Mouse (Mus musculus): ENCODE data around the gene Trim38.
A peak's percentile ranks its signal among the peaks of the same experiment; 100 is the strongest.
"Not testable (repeated sequence)": the region's sequence is repeated elsewhere in the genome, so short reads cannot be mapped to it uniquely, and the experiment has no call there.

Trim38 gene

DNA sequence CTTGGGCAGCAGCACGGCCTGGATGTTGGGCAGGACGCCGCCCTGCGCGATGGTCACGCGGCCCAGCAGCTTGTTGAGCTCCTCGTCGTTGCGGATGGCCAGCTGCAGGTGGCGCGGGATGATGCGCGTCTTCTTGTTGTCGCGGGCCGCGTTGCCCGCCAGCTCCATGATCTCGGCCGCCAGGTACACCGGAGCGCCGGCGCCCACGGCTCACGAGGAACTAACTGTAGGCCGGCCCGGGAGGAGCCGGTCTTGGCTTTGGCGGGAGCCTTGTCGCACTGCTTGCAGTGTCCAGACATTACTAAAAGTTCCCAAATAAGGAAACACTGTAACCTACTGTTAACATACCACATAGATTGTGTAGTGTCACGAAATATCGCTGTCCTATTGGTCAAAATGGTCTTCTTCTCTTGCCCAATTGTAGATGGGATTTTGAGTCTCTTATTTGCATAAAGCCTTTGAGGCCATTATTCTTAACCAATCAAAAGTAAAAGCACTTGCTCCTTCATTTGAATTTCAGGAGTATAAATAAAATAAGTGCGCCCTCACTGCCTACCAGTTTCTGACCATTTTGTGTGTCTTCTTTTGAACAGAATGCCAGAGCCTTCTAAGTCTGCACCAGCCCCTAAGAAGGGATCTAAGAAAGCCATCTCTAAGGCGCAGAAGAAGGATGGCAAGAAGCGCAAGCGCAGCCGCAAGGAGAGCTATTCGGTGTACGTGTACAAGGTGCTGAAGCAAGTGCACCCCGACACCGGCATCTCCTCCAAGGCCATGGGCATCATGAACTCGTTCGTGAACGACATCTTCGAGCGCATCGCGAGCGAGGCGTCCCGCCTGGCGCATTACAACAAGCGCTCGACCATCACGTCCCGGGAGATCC lies 23.3 kb upstream of the Trim38 start, which contains the start of gene Hist1h2bb:
Hist1h2bb (plus strand) TSS at position 534 of the 880 bp plus-strand sequence.
- DNase-seq = peak; percentile 58

DNA sequence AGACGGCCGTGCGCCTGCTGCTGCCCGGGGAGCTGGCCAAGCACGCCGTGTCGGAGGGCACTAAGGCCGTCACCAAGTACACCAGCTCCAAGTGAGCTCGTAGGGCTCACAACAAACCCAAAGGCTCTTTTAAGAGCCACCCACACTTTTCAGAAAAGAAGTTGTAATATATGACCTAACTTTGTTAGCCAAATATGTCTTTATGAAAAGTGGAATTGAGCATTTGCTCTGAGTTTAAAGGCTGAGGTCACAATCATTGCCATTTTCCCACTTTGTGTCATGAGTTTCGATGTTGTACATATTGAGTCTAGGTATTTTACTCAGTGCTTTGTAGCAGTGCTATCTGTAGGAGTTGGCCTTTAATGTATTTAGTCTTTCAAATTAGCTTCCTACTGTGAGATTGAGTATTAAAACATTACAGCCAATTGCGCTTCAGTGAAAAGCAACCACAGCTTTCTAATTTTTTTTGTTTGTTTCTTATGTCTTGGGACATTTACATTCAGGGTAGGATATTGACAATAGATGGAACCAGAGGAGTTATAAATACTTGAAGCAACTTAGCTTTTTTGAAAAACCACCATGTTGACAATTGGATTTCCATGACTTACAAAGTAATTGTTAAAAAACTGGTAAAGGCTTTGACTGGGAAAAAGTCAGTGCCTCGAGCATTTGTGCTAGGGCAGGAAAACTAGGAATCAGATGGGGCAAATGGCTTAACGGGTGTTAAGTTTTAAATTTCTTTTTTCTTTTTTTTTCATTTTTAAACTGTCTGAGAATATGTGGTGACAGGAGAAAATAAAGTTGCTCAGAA lies 22.4 kb upstream of the Trim38 start:
- DNase-seq = no peak

DNA sequence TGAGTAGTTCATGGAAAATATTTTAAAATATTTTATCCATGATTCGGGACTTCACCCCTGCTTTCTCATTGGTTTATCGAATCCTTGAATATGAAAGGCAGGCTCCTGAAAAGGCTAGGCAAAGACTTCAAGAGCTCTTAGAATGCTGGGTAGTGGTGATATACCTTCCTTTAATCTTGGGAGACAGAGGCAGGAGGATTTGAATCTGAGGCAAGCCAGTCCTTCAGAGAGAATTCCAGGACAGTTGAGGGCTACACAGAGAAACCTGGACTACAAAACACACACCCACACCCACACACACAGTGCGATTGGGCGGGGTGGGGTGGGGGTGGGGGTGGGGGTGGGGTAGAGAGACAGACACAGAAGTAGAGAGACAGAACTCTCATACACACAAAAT lies 21.8 kb upstream of the Trim38 start:
- no peak for DNase-seq

DNA sequence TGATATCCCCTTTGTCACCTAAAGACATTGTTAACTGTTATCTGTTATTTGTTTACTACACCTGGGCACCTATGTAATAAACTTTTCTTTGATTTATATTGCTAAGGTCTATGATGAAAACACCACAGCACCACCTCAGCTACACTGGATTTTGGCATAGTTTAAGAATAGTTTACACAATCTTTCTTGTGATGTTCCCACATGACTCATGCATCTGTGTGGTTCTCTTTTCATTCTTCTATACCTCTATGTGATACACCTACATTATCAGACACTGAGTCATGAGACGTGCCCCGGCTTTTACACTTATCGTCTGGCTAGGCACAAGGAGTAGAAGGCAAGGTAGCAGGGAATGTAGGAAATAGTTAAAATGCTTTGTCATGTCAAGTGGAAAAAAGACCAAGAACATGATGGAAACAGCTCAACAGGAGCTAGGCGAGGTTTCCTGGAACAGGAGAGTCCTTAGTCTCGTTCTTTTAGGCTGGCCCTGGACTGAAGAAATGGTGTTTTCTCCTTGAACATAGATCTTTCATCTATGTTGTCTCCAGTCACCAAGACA lies 20.1 kb upstream of the Trim38 start:
- no peak for DNase-seq

DNA sequence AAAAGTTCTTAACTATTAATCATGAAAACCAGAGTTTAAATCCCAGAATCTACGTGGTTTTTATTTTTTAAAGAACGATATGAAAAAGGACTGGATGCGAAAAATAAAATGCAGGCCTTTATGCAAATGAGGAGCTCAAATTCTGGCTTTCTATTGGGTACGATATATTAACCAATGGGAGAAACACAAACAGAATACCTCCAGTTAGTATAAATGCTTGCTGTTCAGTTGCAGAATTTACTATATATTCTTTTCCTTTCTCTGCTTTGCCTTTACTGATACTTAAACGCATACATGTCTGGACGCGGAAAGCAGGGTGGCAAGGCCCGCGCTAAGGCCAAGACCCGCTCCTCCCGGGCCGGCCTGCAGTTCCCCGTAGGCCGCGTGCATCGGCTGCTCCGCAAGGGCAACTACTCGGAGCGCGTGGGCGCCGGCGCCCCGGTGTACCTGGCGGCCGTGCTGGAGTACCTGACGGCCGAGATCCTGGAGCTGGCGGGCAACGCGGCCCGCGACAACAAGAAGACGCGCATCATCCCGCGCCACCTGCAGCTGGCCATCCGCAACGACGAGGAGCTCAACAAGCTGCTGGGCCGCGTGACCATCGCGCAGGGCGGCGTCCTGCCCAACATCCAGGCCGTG lies 18.8 kb upstream of the Trim38 start, which contains the start of gene Hist1h2ab:
Hist1h2ab (plus strand) TSS at position 288 of the 639 bp plus-strand sequence.
- not testable (repeated sequence) for DNase-seq

DNA sequence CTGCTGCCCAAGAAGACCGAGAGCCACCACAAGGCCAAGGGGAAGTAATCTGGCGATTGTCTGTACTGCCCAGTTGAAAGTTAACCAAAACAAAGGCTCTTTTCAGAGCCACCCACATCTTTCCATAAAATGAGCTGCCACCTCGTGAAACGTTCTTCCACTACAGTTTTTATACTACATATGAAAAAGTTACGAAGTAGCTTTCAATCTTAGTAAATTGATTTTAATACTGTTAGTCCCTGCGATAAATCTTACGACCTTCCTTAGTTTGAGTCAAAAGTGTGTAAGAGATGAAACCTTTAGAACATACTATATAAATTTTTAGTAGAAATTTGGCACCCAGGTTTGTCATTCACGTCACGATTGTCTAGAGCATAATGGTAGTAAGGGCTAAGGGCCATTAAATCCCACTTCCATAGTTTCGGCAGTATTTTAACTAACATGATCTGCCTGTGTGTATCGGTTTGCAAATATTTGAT lies 18.2 kb upstream of the Trim38 start:
- no peak for DNase-seq

GRCm38 (mm10) chr13:23752067-23752741 lies 17.5 kb upstream of the Trim38 start, which contains the start of gene Hist1h3b:
Gene Hist1h3b, plus strand, starts transcription at chr13:23752267.
- DNase-seq = peak; percentile 67

DNA sequence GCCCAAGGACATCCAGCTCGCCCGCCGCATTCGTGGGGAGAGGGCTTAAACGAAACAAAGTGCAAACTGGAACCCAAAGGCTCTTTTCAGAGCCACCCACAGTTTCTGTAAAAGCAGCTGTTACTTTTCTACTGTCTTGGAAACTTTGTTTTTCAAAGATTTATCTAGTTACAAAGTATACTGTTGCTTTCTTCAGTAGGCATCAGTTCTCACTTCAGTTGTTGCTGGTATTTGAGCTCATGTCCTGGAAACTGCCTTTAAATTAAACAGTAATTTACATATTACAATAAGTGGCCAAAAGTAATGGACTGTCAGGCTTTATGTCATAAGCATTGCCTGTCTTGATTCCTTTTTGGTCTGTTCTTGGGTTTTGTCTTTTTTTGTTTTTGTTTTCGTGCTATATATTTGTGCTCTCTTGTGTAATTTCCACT lies 17.0 kb upstream of the Trim38 start:
- DNase-seq = no peak

DNA sequence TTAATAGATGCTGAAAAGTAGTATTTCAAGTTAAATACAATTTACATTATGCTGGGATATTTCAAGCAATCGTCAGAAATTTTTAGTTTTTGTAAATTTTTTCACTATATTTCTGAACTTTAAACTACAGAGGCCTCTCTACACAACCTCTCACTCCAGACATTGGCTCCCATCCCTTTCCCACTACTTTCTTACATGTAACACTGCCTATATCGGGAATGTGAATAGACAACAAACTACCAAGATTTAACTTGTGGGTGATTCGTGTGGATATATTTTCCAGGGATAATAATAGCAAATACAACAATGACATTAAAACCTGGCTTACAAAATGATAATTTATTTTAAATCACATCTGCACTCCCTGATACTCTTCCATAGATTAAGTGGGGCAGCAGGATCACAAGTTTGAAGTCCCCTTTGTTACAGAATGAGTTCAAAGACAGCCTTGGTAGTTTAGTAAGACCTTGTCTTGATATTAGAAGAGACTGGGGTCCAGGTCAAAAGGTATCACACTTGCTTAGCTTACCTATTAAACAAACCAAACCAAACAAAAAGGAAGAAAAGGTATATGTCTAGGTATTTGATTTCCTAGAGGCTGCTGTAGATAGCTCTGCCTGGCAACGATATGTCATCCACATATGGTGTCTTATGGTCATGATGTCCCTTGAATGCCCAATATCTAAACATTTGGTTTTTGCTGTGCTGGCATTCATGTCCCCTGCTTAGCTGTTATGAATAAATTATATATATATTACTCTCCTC lies 16.2 kb upstream of the Trim38 start:
- no peak for DNase-seq

DNA sequence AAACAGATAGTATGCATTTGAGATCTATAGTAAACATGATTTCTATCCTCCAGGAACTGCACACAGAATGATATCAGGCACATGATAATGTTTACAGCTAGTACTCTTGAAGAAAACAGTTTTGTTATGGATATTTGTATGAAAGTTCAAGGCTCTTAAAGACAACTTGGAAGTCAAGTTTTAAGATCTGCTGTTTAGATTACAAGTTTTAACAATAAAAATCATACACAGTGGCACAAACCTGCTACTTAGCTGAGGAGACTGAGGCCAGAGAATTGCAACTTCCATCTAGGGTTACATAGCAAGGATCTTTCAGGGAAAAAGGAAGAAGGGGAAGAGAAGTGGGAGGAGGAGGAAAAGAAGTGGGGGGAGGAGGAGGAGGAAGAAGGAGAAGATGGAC lies 14.7 kb upstream of the Trim38 start:
- DNase-seq = no peak

DNA sequence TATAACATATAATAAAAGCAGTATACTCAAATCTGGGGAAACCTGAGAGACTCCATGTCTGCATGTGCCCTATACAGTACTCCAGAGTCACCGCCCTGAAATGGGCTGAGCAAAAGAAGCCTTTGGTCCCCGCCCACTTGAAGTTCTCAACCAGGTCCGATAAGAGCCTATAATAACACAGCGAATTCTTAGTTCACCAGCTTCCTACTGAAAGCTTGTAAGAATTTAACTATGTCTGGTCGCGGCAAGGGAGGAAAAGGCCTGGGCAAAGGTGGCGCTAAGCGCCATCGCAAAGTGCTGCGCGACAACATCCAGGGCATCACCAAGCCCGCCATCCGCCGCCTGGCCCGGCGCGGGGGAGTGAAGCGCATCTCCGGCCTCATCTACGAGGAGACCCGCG lies 12.9 kb upstream of the Trim38 start, which contains the start of gene Hist1h4b:
Hist1h4b (plus strand) TSS at position 224 of the 400 bp plus-strand sequence.
- DNase-seq = peak; percentile 89

GRCm38 (mm10) chr13:23757211-23757773 lies 12.4 kb upstream of the Trim38 start:
- DNase-seq = no peak

DNA sequence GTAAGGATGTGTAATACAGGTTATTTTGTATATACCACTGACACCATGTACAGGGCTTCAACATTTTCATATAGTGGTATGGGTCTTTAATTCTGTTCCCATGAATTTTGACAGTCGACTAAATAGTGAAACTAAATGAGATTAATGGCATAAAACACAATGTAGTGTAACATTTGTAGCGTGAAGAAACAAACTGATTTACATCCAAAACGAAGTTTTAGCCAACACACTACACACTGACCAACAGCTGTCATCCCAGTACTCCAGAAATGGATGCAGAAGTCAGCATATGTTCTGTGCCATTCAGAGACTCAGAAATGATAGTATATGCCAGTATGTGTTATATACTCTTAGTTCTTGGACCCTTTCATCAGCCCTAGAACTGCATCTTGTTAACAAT lies 11.8 kb upstream of the Trim38 start:
- DNase-seq = no peak

DNA sequence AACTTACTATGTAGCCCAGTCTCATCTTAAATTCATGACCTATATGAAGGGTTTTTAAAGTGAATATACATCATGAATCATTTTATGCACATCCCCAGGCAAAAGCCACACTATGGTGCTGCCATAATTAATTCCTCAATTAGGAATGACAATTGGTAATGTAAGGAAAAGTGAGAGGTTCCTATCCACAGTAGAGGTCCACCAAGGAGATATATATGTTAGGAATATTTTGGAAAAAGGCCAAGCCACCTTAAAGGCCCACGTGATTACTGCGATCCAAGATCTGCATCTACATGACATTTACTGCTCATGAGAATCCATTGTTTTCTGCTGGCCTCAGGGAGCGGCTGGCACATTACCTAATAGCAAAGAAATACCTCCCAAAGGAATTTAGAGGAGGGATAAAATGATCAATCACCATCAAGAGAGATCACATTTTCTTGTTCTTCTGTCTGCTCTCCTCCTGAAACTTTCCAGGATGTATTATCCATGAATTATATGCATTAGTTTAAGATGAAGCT lies 10.4 kb upstream of the Trim38 start:
- no peak for DNase-seq

DNA sequence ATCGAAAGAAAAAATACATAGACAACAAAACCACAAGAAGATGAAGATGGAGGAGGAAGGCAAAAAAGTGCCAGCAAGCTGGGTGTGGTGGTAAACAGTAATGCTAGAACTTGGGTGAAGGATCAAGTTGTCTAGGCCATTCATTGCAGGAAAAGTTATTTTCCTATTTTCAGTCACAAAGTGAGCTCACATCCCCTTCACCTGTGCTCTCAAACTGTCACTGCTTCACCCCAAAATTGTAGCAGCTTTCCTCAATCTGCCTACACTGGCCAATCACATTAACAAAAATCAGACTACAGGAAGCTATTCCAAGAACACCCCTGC lies 9.8 kb upstream of the Trim38 start:
- DNase-seq = no peak

DNA sequence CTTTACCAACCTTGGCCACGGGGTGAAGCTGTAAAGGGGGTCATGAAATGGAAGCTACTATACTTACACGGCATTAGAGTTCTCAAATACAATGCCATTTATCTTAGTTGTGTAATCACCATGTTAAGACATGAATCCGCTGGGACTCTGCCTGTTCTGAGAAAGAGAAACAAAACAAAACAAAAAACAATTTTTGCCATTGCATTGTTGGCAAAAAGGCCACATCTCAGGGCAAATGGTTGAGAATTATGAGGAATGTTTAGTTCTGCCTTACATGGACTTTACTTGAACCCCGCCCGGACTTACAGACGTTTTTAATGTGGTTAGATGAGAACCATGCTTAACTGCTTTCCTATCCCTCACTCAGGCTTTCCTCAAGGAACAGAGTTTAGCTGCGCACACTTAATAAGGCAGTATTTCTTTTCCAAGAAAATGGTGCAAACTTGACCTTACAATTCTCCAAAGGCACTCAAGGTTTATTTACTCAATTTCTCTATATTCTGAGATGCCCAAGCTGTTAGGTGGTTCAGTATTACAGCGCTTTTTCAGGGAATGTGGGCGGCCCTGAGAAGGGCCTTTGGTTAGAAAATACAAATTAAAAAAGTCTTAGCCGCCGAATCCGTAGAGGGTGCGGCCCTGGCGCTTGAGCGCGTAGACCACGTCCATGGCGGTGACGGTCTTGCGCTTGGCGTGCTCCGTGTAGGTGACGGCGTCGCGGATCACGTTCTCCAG lies 9.3 kb upstream of the Trim38 start:
- DNase-seq = no peak

GRCm38 (mm10) chr13:23760972-23761864 lies 8.5 kb upstream of the Trim38 start, which contains the start of gene Hist1h4a:
Gene Hist1h4a, minus strand, starts transcription at chr13:23761230.
- peak; percentile 94 for DNase-seq
